In genomic region chr16:10988261-10988660, GRCm38 (mm10) we compare ENCODE assay signal across 30 mouse cellular contexts.
DNase-seq lines count a peak whose midpoint lies in the region; ATAC-seq and TF ChIP-seq lines count a peak whose summit lies in the region.
"Had no signal": no experiment of that assay in that cellular context is flagged by ENCODE, and none has a peak within 500 bp of the region (broad histone marks: within the 10 kb centered on the region; RNA-seq: fewer than 3 reads in every experiment).

No protein-coding gene starts in this region.

- no peak for ATAC-seq in kidney, embryonic 14.5 days (ENCODE audit: low FRiP score, low TSS enrichment)
- ATAC-seq in midbrain, embryonic 11.5 days (ENCODE audit: low FRiP score), result no peak
- no peak for ATAC-seq in midbrain, embryonic 16.5 days
- no peak for ATAC-seq in kidney, postnatal 0 days (replicated peaks; ENCODE audit: low FRiP score, low read depth)
- no peak for ATAC-seq in stomach, postnatal 0 days (ENCODE audit: low FRiP score, low TSS enrichment)
- ATAC-seq: forebrain, postnatal 0 days; intestine, postnatal 0 days; Patski had no signal

- DNase-seq in kidney, postnatal 25 days, result no peak
- DNase-seq in midbrain, embryonic 11.5 days (ENCODE audit: low spot score, missing footprints), result peak; percentile 88
- peak; percentile 75 for DNase-seq in kidney, postnatal 0 days (ENCODE audit: low spot score)
- DNase-seq in stomach, postnatal 0 days (ENCODE audit: low spot score), result no peak
- DNase-seq in forebrain, embryonic 10.5 days (ENCODE audit: extremely low spot score, low spot score), result no peak
- DNase-seq: adrenal gland, postnatal 36 days; B cell, adult 2 months; cerebellum, adult 18-20 months; cerebellum, postnatal 14 days; embryo, embryonic 11 days; forebrain, postnatal 0 days; gastrocnemius, postnatal 36 days; heart, adult 2 months; heart, postnatal 14 days; layer of hippocampus, postnatal 36 days; lung, postnatal 14 days; midbrain, embryonic 14.5 days; right cerebral cortex, postnatal 4 days; thymus, adult 2 months; thymus, postnatal 4 days had no signal

- peaks cover 23% of the 10 kb centered on the region; the same call in 1 of the 2 replicates for H3K4me1 ChIP-seq in kidney, embryonic 14.5 days (ENCODE audit: control insufficient read depth, insufficient read depth, low read length)
- H3K4me1 ChIP-seq in midbrain, embryonic 11.5 days (ENCODE audit: control insufficient read depth, insufficient read depth, low read length), result no peaks in the 10 kb centered on the region
- no peaks in the 10 kb centered on the region; the same call in 1 of the 2 replicates for H3K4me1 ChIP-seq in midbrain, embryonic 16.5 days (ENCODE audit: control insufficient read depth, insufficient read depth, low read length)
- H3K4me1 ChIP-seq in kidney, postnatal 0 days (replicated peaks; ENCODE audit: insufficient read depth, low read length), result peaks cover 18% of the 10 kb centered on the region
- no peaks in the 10 kb centered on the region for H3K4me1 ChIP-seq in stomach, postnatal 0 days (replicated peaks; ENCODE audit: control insufficient read depth, insufficient read depth)
- peaks cover 12% of the 10 kb centered on the region for H3K4me1 ChIP-seq in forebrain, embryonic 10.5 days

- peak overlapping the region; percentile 25; the same call in 1 of the 2 replicates for H3K27ac ChIP-seq in kidney, embryonic 14.5 days (ENCODE audit: low read depth, low read length)
- H3K27ac ChIP-seq in midbrain, embryonic 11.5 days (ENCODE audit: low read depth, low read length), result no peak overlapping the region
- no peak overlapping the region for H3K27ac ChIP-seq in midbrain, embryonic 16.5 days (ENCODE audit: low read length)
- H3K27ac ChIP-seq in kidney, postnatal 0 days, result peak overlapping the region; percentile 68
- H3K27ac ChIP-seq in stomach, postnatal 0 days (replicated peaks), result peak overlapping the region; percentile 41
- no peak overlapping the region for H3K27ac ChIP-seq in forebrain, embryonic 10.5 days
- H3K27ac ChIP-seq: liver, embryonic 15.5 days; neural tube, embryonic 12.5 days had no signal

- WGBS in kidney, embryonic 14.5 days, result 58% methylated on average over 9 of the region's 9 CpGs
- WGBS in midbrain, embryonic 11.5 days, result 93% methylated on average over 9 of the region's 9 CpGs
- WGBS in midbrain, embryonic 16.5 days, result 83% methylated on average over 9 of the region's 9 CpGs
- WGBS in kidney, postnatal 0 days, result 39% methylated on average over 9 of the region's 9 CpGs
- 70% methylated on average over 9 of the region's 9 CpGs for WGBS in stomach, postnatal 0 days
- 90% methylated on average over 9 of the region's 9 CpGs for WGBS in forebrain, embryonic 10.5 days

- no peak for TF ChIP-seq CTCF in kidney, postnatal 0 days (IDR thresholded peaks at IDR 0.05; ENCODE audit: low read depth)
- TF ChIP-seq CTCF in stomach, postnatal 0 days (IDR thresholded peaks at IDR 0.05; ENCODE audit: low read depth), result no peak

- peaks cover 6% of the 10 kb centered on the region; the same call in 1 of the 2 replicates for H3K9me3 ChIP-seq in kidney, embryonic 14.5 days (ENCODE audit: control insufficient read depth, low read length)
- peaks cover 9% of the 10 kb centered on the region; the same call in 1 of the 2 replicates for H3K9me3 ChIP-seq in midbrain, embryonic 11.5 days (ENCODE audit: control insufficient read depth, low read length)
- H3K9me3 ChIP-seq in midbrain, embryonic 16.5 days (replicated peaks; ENCODE audit: control insufficient read depth, low read length, poor library complexity, severe bottlenecking), result peaks cover 3% of the 10 kb centered on the region; the same call in 1 of the 2 replicates
- no peaks in the 10 kb centered on the region for H3K9me3 ChIP-seq in kidney, postnatal 0 days (replicated peaks; ENCODE audit: low read length)
- H3K9me3 ChIP-seq in stomach, postnatal 0 days (ENCODE audit: control insufficient read depth, low read length), result no peaks in the 10 kb centered on the region
- peaks cover 16% of the 10 kb centered on the region for H3K9me3 ChIP-seq in forebrain, embryonic 10.5 days
- H3K9me3 ChIP-seq: G1E; heart, embryonic 13.5 days; liver, embryonic 15.5 days; megakaryocyte, embryonic 14.5 days had no signal

- TF ChIP-seq EP300 in stomach, postnatal 0 days (optimal IDR thresholded peaks at IDR 0.05), result no peak

- H3K36me3 ChIP-seq in kidney, embryonic 14.5 days (ENCODE audit: control insufficient read depth, insufficient read depth, low read length), result peaks cover 6% of the 10 kb centered on the region; the same call in 1 of the 2 replicates
- H3K36me3 ChIP-seq in midbrain, embryonic 11.5 days (ENCODE audit: control insufficient read depth, insufficient read depth, low read length), result 0 out of 2 replicates have a peak, but pooled peaks cover 2% of the 10 kb centered on the region
- 0 out of 2 replicates have a peak, but pooled peaks cover 2% of the 10 kb centered on the region for H3K36me3 ChIP-seq in midbrain, embryonic 16.5 days (ENCODE audit: control insufficient read depth, insufficient read depth, low read length)
- no peaks in the 10 kb centered on the region for H3K36me3 ChIP-seq in kidney, postnatal 0 days (ENCODE audit: insufficient read depth, low read length)
- 0 out of 2 replicates have a peak, but pooled peaks cover 2% of the 10 kb centered on the region for H3K36me3 ChIP-seq in stomach, postnatal 0 days (ENCODE audit: control insufficient read depth, insufficient read depth, low read length)
- peaks cover 23% of the 10 kb centered on the region for H3K36me3 ChIP-seq in forebrain, embryonic 10.5 days (replicated peaks)
- H3K36me3 ChIP-seq: G1E; liver, embryonic 15.5 days; neural tube, embryonic 12.5 days had no signal

- H3K4me2 ChIP-seq in kidney, embryonic 14.5 days (replicated peaks; ENCODE audit: low read depth, low read length), result no peak overlapping the region
- H3K4me2 ChIP-seq in midbrain, embryonic 11.5 days, result no peak overlapping the region
- H3K4me2 ChIP-seq in midbrain, embryonic 16.5 days (ENCODE audit: low read length), result no peak overlapping the region
- H3K4me2 ChIP-seq in kidney, postnatal 0 days (ENCODE audit: low read length), result no peak overlapping the region
- no peak overlapping the region for H3K4me2 ChIP-seq in stomach, postnatal 0 days (replicated peaks; ENCODE audit: low read depth)
- H3K4me2 ChIP-seq: heart, embryonic 13.5 days; liver, embryonic 15.5 days; neural tube, embryonic 12.5 days had no signal

- no peaks in the 10 kb centered on the region for H3K27me3 ChIP-seq in kidney, embryonic 14.5 days (ENCODE audit: control insufficient read depth, insufficient read depth, low read length)
- no peaks in the 10 kb centered on the region for H3K27me3 ChIP-seq in midbrain, embryonic 11.5 days (ENCODE audit: control insufficient read depth, insufficient read depth, low read length)
- no peaks in the 10 kb centered on the region for H3K27me3 ChIP-seq in midbrain, embryonic 16.5 days (ENCODE audit: control insufficient read depth, insufficient read depth, low read depth, low read length)
- no peaks in the 10 kb centered on the region for H3K27me3 ChIP-seq in kidney, postnatal 0 days (ENCODE audit: insufficient read depth, low read length)
- H3K27me3 ChIP-seq in stomach, postnatal 0 days (ENCODE audit: control insufficient read depth, insufficient read depth, low read length), result no peaks in the 10 kb centered on the region
- 0 out of 2 replicates have a peak, but pooled peaks cover 6% of the 10 kb centered on the region for H3K27me3 ChIP-seq in forebrain, embryonic 10.5 days (ENCODE audit: poor library complexity, severe bottlenecking)
- H3K27me3 ChIP-seq: CH12.LX; heart, embryonic 13.5 days; liver, embryonic 15.5 days; megakaryocyte, embryonic 14.5 days; neural tube, embryonic 12.5 days; Patski had no signal

- H3K9ac ChIP-seq in kidney, embryonic 14.5 days (ENCODE audit: low read depth, low read length), result no peak overlapping the region
- no peak overlapping the region for H3K9ac ChIP-seq in midbrain, embryonic 11.5 days (ENCODE audit: low read length)
- no peak overlapping the region for H3K9ac ChIP-seq in midbrain, embryonic 16.5 days (ENCODE audit: low read depth, low read length)
- no peak overlapping the region for H3K9ac ChIP-seq in kidney, postnatal 0 days (ENCODE audit: low read depth, low read length)
- no peak overlapping the region for H3K9ac ChIP-seq in stomach, postnatal 0 days (ENCODE audit: low read length)
- H3K9ac ChIP-seq: forebrain, postnatal 0 days; heart, embryonic 13.5 days; liver, embryonic 15.5 days; neural tube, embryonic 12.5 days had no signal

- no peak overlapping the region for H3K4me3 ChIP-seq in kidney, embryonic 14.5 days (ENCODE audit: low read length)
- no peak overlapping the region for H3K4me3 ChIP-seq in midbrain, embryonic 11.5 days (ENCODE audit: low read depth, low read length)
- no peak overlapping the region for H3K4me3 ChIP-seq in midbrain, embryonic 16.5 days (ENCODE audit: low read depth, low read length)
- no peak overlapping the region for H3K4me3 ChIP-seq in kidney, postnatal 0 days (replicated peaks; ENCODE audit: low read depth, low read length)
- H3K4me3 ChIP-seq in stomach, postnatal 0 days (ENCODE audit: low read depth, low read length), result no peak overlapping the region
- H3K4me3 ChIP-seq in forebrain, embryonic 10.5 days, result no peak overlapping the region
- H3K4me3 ChIP-seq: heart, adult 2 months; heart, embryonic 13.5 days; liver, embryonic 15.5 days; megakaryocyte, embryonic 14.5 days; neural tube, embryonic 12.5 days had no signal

Comparison
In these comparisons a context has a peak if more than half of its experiments do, and no peak if none do; other contexts are left out.
1. DNase-seq: peak in midbrain, embryonic 11.5 days (single experiment) and kidney, postnatal 0 days (single experiment); none in kidney, postnatal 25 days (0 of 2), stomach, postnatal 0 days (single experiment) and forebrain, embryonic 10.5 days (single experiment).
2. H3K27ac ChIP-seq: peak in kidney, embryonic 14.5 days (single experiment), kidney, postnatal 0 days (single experiment) and stomach, postnatal 0 days (single experiment); none in midbrain, embryonic 11.5 days (single experiment), midbrain, embryonic 16.5 days (single experiment) and forebrain, embryonic 10.5 days (single experiment).